Mouse (Mus musculus): ENCODE measurements around the gene Hist1h2bp.
"Not testable (repeated sequence)": the region's sequence is repeated elsewhere in the genome, so short reads cannot be mapped to it uniquely, and the experiment has no call there.

The Hist1h2bp gene

GRCm38 (mm10) chr13:21786899-21787629, at the start of gene Hist1h2bp, which contains the start of gene Hist1h2an:
Gene Hist1h2bp, plus strand, starts transcription at chr13:21787461.
Gene Hist1h2an, minus strand, starts transcription at chr13:21787218.
- not testable (repeated sequence) for DNase-seq (ENCODE audit: low read depth, low spot score)

GRCm38 (mm10) chr13:21745006-21745405, 42.3 kb upstream of the Hist1h2bp start:
- no peak for DNase-seq (ENCODE audit: low read depth, low spot score)

- no peak for DNase-seq (ENCODE audit: low read depth, low spot score)
These were observed 37.7 kb upstream of the Hist1h2bp start for GRCm38 (mm10) chr13:21749387-21750158.

GRCm38 (mm10) chr13:21750159-21751017, 36.9 kb upstream of the Hist1h2bp start, which contains the start of gene Hist1h4k:
Gene Hist1h4k, minus strand, starts transcription at chr13:21750505.
- DNase-seq (ENCODE audit: low read depth, low spot score), result not testable (repeated sequence)

GRCm38 (mm10) chr13:21751417-21751816, 35.8 kb upstream of the Hist1h2bp start:
- DNase-seq (ENCODE audit: low read depth, low spot score), result no peak

GRCm38 (mm10) chr13:21751827-21752226, 35.4 kb upstream of the Hist1h2bp start:
- DNase-seq (ENCODE audit: low read depth, low spot score), result no peak

GRCm38 (mm10) chr13:21752356-21752755, 34.9 kb upstream of the Hist1h2bp start:
- DNase-seq (ENCODE audit: low read depth, low spot score), result no peak

GRCm38 (mm10) chr13:21753051-21753523, 34.2 kb upstream of the Hist1h2bp start:
- no peak for DNase-seq (ENCODE audit: low read depth, low spot score)

- DNase-seq (ENCODE audit: low read depth, low spot score), result not testable (repeated sequence)
These were observed 33.6 kb upstream of the Hist1h2bp start, which contains the start of the genes Hist1h2ak and Hist1h2bn for GRCm38 (mm10) chr13:21753524-21754285. Gene Hist1h2ak, minus strand, starts transcription at chr13:21753827. Gene Hist1h2bn, plus strand, starts transcription at chr13:21754123.

GRCm38 (mm10) chr13:21754294-21755001, 32.8 kb upstream of the Hist1h2bp start:
- DNase-seq (ENCODE audit: low read depth, low spot score), result not testable (repeated sequence)

GRCm38 (mm10) chr13:21755707-21756106, 31.6 kb upstream of the Hist1h2bp start:
- no peak for DNase-seq (ENCODE audit: low read depth, low spot score)

- no peak for DNase-seq (ENCODE audit: low read depth, low spot score)
These were observed 8.2 kb upstream of the Hist1h2bp start for GRCm38 (mm10) chr13:21778814-21779766.

- DNase-seq (ENCODE audit: low read depth, low spot score), result no peak
These were observed 7.2 kb upstream of the Hist1h2bp start, which contains the start of gene Hist1h1b for GRCm38 (mm10) chr13:21779767-21780731. Gene Hist1h1b, minus strand, starts transcription at chr13:21780625.

- DNase-seq (ENCODE audit: low read depth, low spot score), result no peak
These were observed 6.2 kb upstream of the Hist1h2bp start for GRCm38 (mm10) chr13:21781021-21781555.

- DNase-seq (ENCODE audit: low read depth, low spot score), result no peak
These were observed 5.6 kb upstream of the Hist1h2bp start for GRCm38 (mm10) chr13:21781639-21782038.

- not testable (repeated sequence) for DNase-seq (ENCODE audit: low read depth, low spot score)
These were observed 4.7 kb upstream of the Hist1h2bp start for GRCm38 (mm10) chr13:21782361-21783254.
